Mouse (Mus musculus) G1E (cell line): ENCODE measurements around the gene Tpsab1. TPM values are rescaled to one million over a fixed set of nuclear protein-coding genes. Genes with fewer than 3 reads are reported as not detected.
A peak's percentile ranks its signal among the peaks of the same experiment; 100 is the strongest.

Experiments
- ATAC-seq: 2 replicates; pipeline ENCODE4 v1.8.0; 2016; ENCODE audit warnings: mild to moderate bottlenecking; ENCODE audit not compliant: insufficient number of reproducible peaks, poor library complexity, low FRiP score, severe bottlenecking; ENCODE audit errors: extremely low read depth
- DNase-seq: peaks from one replicate; pipeline ENCODE4 v3.0.0; 2012; ENCODE audit warnings: low spot score
- H3K27me3 ChIP-seq: 2 replicates; pipeline ENCODE4 v1.6.1; 2012; ENCODE audit warnings: mild to moderate bottlenecking, low read length, inconsistent platforms; ENCODE audit not compliant: insufficient read depth
- H3K36me3 ChIP-seq: replicated peaks from 2 replicates; pipeline ENCODE3; 2012; ENCODE audit warnings: mild to moderate bottlenecking, inconsistent platforms
- H3K4me1 ChIP-seq: 2 replicates; pipeline ENCODE4 v1.6.1; 2012; ENCODE audit warnings: low read depth, low read length, inconsistent platforms, mixed read lengths; ENCODE audit not compliant: insufficient read depth
- H3K4me3 ChIP-seq: 2 replicates; pipeline ENCODE4 v1.5.1; 2012; ENCODE audit warnings: low read depth, mild to moderate bottlenecking, inconsistent platforms, low read length, moderate library complexity, mixed read lengths
- H3K9me3 ChIP-seq: replicated peaks from 2 replicates; pipeline ENCODE4 v1.6.1; 2012; ENCODE audit warnings: inconsistent platforms
- CTCF ChIP-seq: IDR thresholded peaks from 2 replicates; pipeline ENCODE4 v1.5.1; 2012; ENCODE audit warnings: low read depth, low read length, inconsistent platforms, mixed read lengths
- GATA1 ChIP-seq: IDR thresholded peaks from 2 replicates; pipeline ENCODE4 v1.6.1; 2012; ENCODE audit warnings: borderline replicate concordance, low read length, inconsistent platforms, mixed read lengths
- GATA2 ChIP-seq: IDR thresholded peaks from 2 replicates; pipeline ENCODE4 v1.6.1; 2012; ENCODE audit warnings: low read depth, low read length, inconsistent platforms, borderline replicate concordance
- POLR2AphosphoS5 ChIP-seq: IDR thresholded peaks from 2 replicates; pipeline ENCODE4 v1.6.1; 2012; ENCODE audit warnings: low read depth, low read length, inconsistent platforms; ENCODE audit not compliant: insufficient replicate concordance
- TAL1 ChIP-seq: conservative IDR thresholded peaks from 2 replicates; pipeline ENCODE4 v1.6.1; 2012; ENCODE audit warnings: low read depth, low read length, inconsistent platforms, mixed read lengths
- polyA plus RNA-seq: library from polyadenylated mRNA; stranded (reverse); fragments of >175 nt; gene quantifications from 2 replicates; pipeline ENCODE4 v1.2.3, GENCODE M21; 2012
- total RNA-seq, 2 experiments: library from RNA; stranded (forward) in 1 of 2; stranded (reverse) in 1 of 2; fragments of 200-1000 nt in 1 of 2; fragments of >200 nt in 1 of 2; fragmentation: Nextera tagmentation in 1 of 2; gene quantifications; 2 replicates each; pipeline ENCODE4 v1.2.3; 2014 to 2017

Gene Tpsab1
- total and polyA plus RNA-seq, 3 experiments = 0.14 to 14.5 (median 0.75) TPM

GRCm38 (mm10) chr17:25322930-25323329 lies 22.4 kb downstream of the Tpsab1 start:
- Histone ChIP-seq H3K27me3 (peaks cover 45% of the 10 kb centered on the region), H3K36me3 (no peaks in the 10 kb centered on the region), H3K4me1 (peaks cover 34% of the 10 kb centered on the region), H3K9me3 (no peaks in the 10 kb centered on the region), H3K4me3 (no peak overlapping the region)
- DNase-seq = no peak
- ATAC-seq = no peak
- TF ChIP-seq GATA2 (no peak), TAL1 (no peak), CTCF (no peak), GATA1 (no peak), POLR2AphosphoS5 (no peak)

- Histone ChIP-seq H3K27me3 (peaks cover 46% of the 10 kb centered on the region), H3K36me3 (no peaks in the 10 kb centered on the region), H3K4me3 (no peak overlapping the region)
Measured at GRCm38 (mm10) chr17:25320819-25321218, 24.5 kb downstream of the Tpsab1 start.

GRCm38 (mm10) chr17:25318354-25318753 lies 27.0 kb downstream of the Tpsab1 start, which contains the start of gene Prss29:
Gene Prss29 (plus strand): TSS chr17:25318654.
- Histone ChIP-seq H3K4me1 (peaks cover 25% of the 10 kb centered on the region), H3K9me3 (no peaks in the 10 kb centered on the region), H3K36me3 (no peaks in the 10 kb centered on the region), H3K4me3 (no peak within 1 kb of the TSS), H3K27me3 (peaks cover 44% of the 10 kb centered on the region)
- no peak for ATAC-seq
- TF ChIP-seq CTCF (no peak), POLR2AphosphoS5 (no peak), TAL1 (no peak)
- DNase-seq = no peak

More at GRCm38 (mm10) chr17:25320819-25321218, 24.5 kb downstream of the Tpsab1 start:
- no peak for DNase-seq
- no peak for TF ChIP-seq TAL1
- TF ChIP-seq GATA1 = no peak
- TF ChIP-seq CTCF = no peak
- no peak for TF ChIP-seq POLR2AphosphoS5
- no peak for TF ChIP-seq GATA2
- Histone ChIP-seq H3K4me1 (peaks cover 32% of the 10 kb centered on the region), H3K9me3 (no peaks in the 10 kb centered on the region)
- no peak for ATAC-seq

- H3K4me3 ChIP-seq = no peak within 1 kb of the TSS
- peaks cover 26% of the 10 kb centered on the region for H3K4me1 ChIP-seq
- no peak for ATAC-seq
- no peaks in the 10 kb centered on the region for H3K36me3 ChIP-seq
- peaks cover 5% of the 10 kb centered on the region; the same call in 1 of the 2 replicates for H3K27me3 ChIP-seq
- DNase-seq = no peak
- no peaks in the 10 kb centered on the region for H3K9me3 ChIP-seq
- no peak for TF ChIP-seq CTCF
- TF ChIP-seq GATA2 = no peak
- TF ChIP-seq POLR2AphosphoS5 = no peak
- TF ChIP-seq GATA1 = no peak
- TF ChIP-seq TAL1 = no peak
Measured at GRCm38 (mm10) chr17:25308346-25308745, 37.0 kb downstream of the Tpsab1 start, which contains the start of gene Prss28. Gene Prss28 (plus strand): TSS chr17:25308646.

GRCm38 (mm10) chr17:25298094-25298493 lies 47.3 kb downstream of the Tpsab1 start, which contains the start of gene Prss34:
Gene Prss34 (plus strand): TSS chr17:25298394.
- Histone ChIP-seq H3K4me1 (peaks cover 82% of the 10 kb centered on the region), H3K27me3 (no peaks in the 10 kb centered on the region), H3K36me3 (no peaks in the 10 kb centered on the region), H3K9me3 (no peaks in the 10 kb centered on the region), H3K4me3 (no peak within 1 kb of the TSS)
- TF ChIP-seq GATA2 (no peak), CTCF (no peak), GATA1 (no peak), POLR2AphosphoS5 (no peak), TAL1 (no peak)
- ATAC-seq = no peak
- no peak for DNase-seq

- H3K27me3 ChIP-seq = no peaks in the 10 kb centered on the region
- H3K4me1 ChIP-seq = peaks cover 91% of the 10 kb centered on the region
- ATAC-seq (no peak), DNase-seq (no peak)
- no peaks in the 10 kb centered on the region for H3K9me3 ChIP-seq
- peak overlapping the region; percentile 30; the same call in 1 of the 2 replicates for H3K4me3 ChIP-seq
- no peak for TF ChIP-seq CTCF
- TF ChIP-seq POLR2AphosphoS5 = no peak
- TF ChIP-seq GATA2 = no peak
- TF ChIP-seq TAL1 = no peak
- TF ChIP-seq GATA1 = no peak
- no peaks in the 10 kb centered on the region for H3K36me3 ChIP-seq
Measured at GRCm38 (mm10) chr17:25294111-25294510, 51.3 kb downstream of the Tpsab1 start.
